Mouse (Mus musculus) urinary bladder, postnatal 14 days (tissue): ENCODE measurements around the gene Anxa6.
A peak's percentile ranks its signal among the peaks of the same experiment; 100 is the strongest.

Experiments used
- DNase-seq: peaks from one replicate; pipeline ENCODE4 v3.0.0; 2021; ENCODE audit warnings: low spot score

Gene Anxa6

GRCm38 (mm10) chr11:54998284-54998683 is 35.0 kb downstream of the Anxa6 start:
- peak; percentile 51 for DNase-seq

- DNase-seq: no peak
Observed at GRCm38 (mm10) chr11:54996176-54996575, 37.1 kb downstream of the Anxa6 start.

GRCm38 (mm10) chr11:54989920-54990319 is 43.3 kb downstream of the Anxa6 start:
- DNase-seq: no peak

- DNase-seq: no peak
Observed at GRCm38 (mm10) chr11:54988754-54989349, 44.4 kb downstream of the Anxa6 start.

- DNase-seq: peak; percentile 36
Observed at GRCm38 (mm10) chr11:54987974-54988373, 45.3 kb downstream of the Anxa6 start.

GRCm38 (mm10) chr11:54985086-54985485 is 48.2 kb downstream of the Anxa6 start:
- DNase-seq: no peak

GRCm38 (mm10) chr11:54984581-54984980 is 48.7 kb downstream of the Anxa6 start:
- no peak for DNase-seq

- peak; percentile 84 for DNase-seq
Observed at GRCm38 (mm10) chr11:54984085-54984484, 49.2 kb downstream of the Anxa6 start.

- no peak for DNase-seq
Observed at GRCm38 (mm10) chr11:54982520-54982919, 50.7 kb downstream of the Anxa6 start.

GRCm38 (mm10) chr11:54981630-54982029 is 51.6 kb downstream of the Anxa6 start:
- no peak for DNase-seq

GRCm38 (mm10) chr11:54977385-54977937 is 55.8 kb downstream of the Anxa6 start:
- no peak for DNase-seq

GRCm38 (mm10) chr11:54976351-54976750 is 56.9 kb downstream of the Anxa6 start:
- DNase-seq: no peak

GRCm38 (mm10) chr11:54975756-54976155 is 57.5 kb downstream of the Anxa6 start:
- no peak for DNase-seq

- DNase-seq: no peak
Observed at GRCm38 (mm10) chr11:54975340-54975739, 57.9 kb downstream of the Anxa6 start.

- no peak for DNase-seq
Observed at GRCm38 (mm10) chr11:54974639-54975038, 58.6 kb downstream of the Anxa6 start.

- peak; percentile 23 for DNase-seq
Observed at GRCm38 (mm10) chr11:54973481-54974212, 59.6 kb downstream of the Anxa6 start.

GRCm38 (mm10) chr11:54972789-54973188 is 60.5 kb downstream of the Anxa6 start:
- DNase-seq: no peak

GRCm38 (mm10) chr11:54972049-54972723 is 61.1 kb downstream of the Anxa6 start:
- no peak for DNase-seq

GRCm38 (mm10) chr11:54971365-54972048 is 61.7 kb downstream of the Anxa6 start:
- no peak for DNase-seq

- no peak for DNase-seq
Observed at GRCm38 (mm10) chr11:54965234-54965633, 68.0 kb downstream of the Anxa6 start.

- no peak for DNase-seq
Observed at GRCm38 (mm10) chr11:54962810-54963209, 70.4 kb downstream of the Anxa6 start, which contains the start of gene Tnip1. TSS of gene Tnip1 (minus strand) at chr11:54962917.

- no peak for DNase-seq
Observed at GRCm38 (mm10) chr11:54961921-54962320, 71.3 kb downstream of the Anxa6 start.
